In the genomic region with DNA sequence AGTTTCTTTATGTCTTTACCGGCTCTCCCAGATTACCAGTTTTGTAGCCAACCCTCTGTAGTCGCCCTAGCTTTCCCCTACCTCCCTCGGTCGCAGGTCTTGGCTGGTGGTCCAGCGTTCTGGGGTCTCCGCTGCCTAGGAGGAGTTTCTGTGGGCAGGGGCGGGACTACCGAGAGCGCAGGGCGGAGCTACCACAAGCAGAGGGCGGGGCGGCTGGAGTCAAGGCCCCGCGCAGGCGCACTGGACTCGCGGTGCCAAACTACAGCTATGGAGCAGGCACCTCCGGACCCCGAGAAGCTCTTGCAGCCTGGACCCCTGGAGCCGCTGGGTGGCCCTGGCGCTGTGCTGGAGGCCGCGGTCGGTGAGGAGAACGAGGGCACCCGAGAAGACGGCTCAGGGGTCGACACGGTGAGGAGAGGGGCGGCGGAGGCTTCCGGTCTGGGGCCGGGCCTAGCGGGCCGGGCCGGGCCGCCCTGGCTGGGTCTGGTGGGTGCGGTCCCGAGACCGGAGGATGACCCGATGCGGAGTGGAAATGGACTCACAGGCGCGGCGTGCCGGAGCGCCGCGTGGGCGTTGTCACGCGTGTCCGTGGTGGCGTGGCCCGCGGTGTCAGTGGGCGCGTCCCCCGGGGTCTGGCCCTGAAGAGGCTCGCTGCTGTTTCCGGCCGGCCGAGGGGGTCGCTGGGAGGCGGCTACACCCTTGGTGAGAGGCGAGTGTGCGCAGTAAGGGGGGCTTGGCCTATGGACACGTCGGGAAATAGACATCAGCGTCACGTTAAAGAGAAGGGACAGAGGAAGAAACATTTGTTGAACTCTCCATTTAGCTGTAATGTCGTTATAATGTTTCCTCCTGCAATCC, we compare ENCODE assay signal across 8 mouse cellular contexts. TPM values are rescaled to one million over a fixed set of nuclear protein-coding genes. Genes with fewer than 3 reads are reported as not detected.
DNase-seq lines count a peak whose midpoint lies in the region; ATAC-seq lines count a peak whose summit lies in the region.

A gene (plus strand): TSS at position 249 of the 858 bp plus-strand sequence.

- H3K27ac ChIP-seq in hindbrain, embryonic 12.5 days, result peak within 1 kb of the TSS; percentile 85

- peak within 1 kb of the TSS; percentile 94 for H3K9ac ChIP-seq in hindbrain, embryonic 12.5 days

- peak within 1 kb of the TSS; percentile 76 for H3K4me2 ChIP-seq in hindbrain, embryonic 12.5 days (replicated peaks)

- peak within 1 kb of the TSS; percentile 96 for H3K4me3 ChIP-seq in hindbrain, embryonic 12.5 days

- H3K36me3 ChIP-seq in hindbrain, embryonic 12.5 days, result no peaks in the 10 kb centered on the region

- no peaks in the 10 kb centered on the region for H3K9me3 ChIP-seq in hindbrain, embryonic 12.5 days (replicated peaks)

- WGBS in hindbrain, embryonic 12.5 days, result under 1% methylated on average over 68 of the region's 72 CpGs

- no peaks in the 10 kb centered on the region for H3K27me3 ChIP-seq in hindbrain, embryonic 12.5 days

- peak; percentile 95 for ATAC-seq in hindbrain, embryonic 12.5 days (ENCODE audit: low FRiP score)

- peak; percentile 93 for DNase-seq in Muller cell, postnatal 12 days (ENCODE audit: inconsistent ontology term)
- peak; percentile 88 for DNase-seq in cerebellum, adult 9-11 months
- DNase-seq in frontal cortex, postnatal 10 days (ENCODE audit: low spot score in 2 of 2), result peak; percentile 86 to 91
- DNase-seq in layer of hippocampus, postnatal 14 days (ENCODE audit: low spot score in 2 of 2), result peak; percentile 93 to 94
- DNase-seq in lung, postnatal 14 days, result peak; percentile 96
- peak; percentile 70 for DNase-seq in retina, adult 2 months (ENCODE audit: low read depth, low spot score)
- peak; percentile 94 to 97 for DNase-seq in thymus, postnatal 36 days

- H3K4me1 ChIP-seq in hindbrain, embryonic 12.5 days, result peaks cover 16% of the 10 kb centered on the region

RNA-seq across cellular contexts. Expression of the gene that starts here (rescaled TPM):
- polyA plus RNA-seq in hindbrain, embryonic 12.5 days (2016; fragmentation: Nextera tagmentation; extraction: Ambion mirVana), result 83.0 and 90.1 TPM in 2 replicates
- 10 to 100 TPM; 47.2 to 50.5 TPM for total RNA-seq in layer of hippocampus, postnatal 14 days (2021)

Comparison
In these comparisons a context has a peak if more than half of its experiments do, and no peak if none do; other contexts are left out.
1. Peak in every context shown above with its lines: DNase-seq, ATAC-seq, H3K4me3 ChIP-seq and H3K27ac ChIP-seq.